Mouse (Mus musculus) G1E (cell line): ENCODE data around the gene Tlk2. TPM values are rescaled to one million over a fixed set of nuclear protein-coding genes. Genes with fewer than 3 reads are reported as not detected.

Source experiments
- ATAC-seq: 2 replicates; pipeline ENCODE4 v1.8.0; 2016; ENCODE audit warnings: mild to moderate bottlenecking; ENCODE audit not compliant: insufficient number of reproducible peaks, poor library complexity, low FRiP score, severe bottlenecking; ENCODE audit errors: extremely low read depth
- DNase-seq: peaks from one replicate; pipeline ENCODE4 v3.0.0; 2012; ENCODE audit warnings: low spot score
- H3K27me3 ChIP-seq: 2 replicates; pipeline ENCODE4 v1.6.1; 2012; ENCODE audit warnings: mild to moderate bottlenecking, low read length, inconsistent platforms; ENCODE audit not compliant: insufficient read depth
- H3K36me3 ChIP-seq: replicated peaks from 2 replicates; pipeline ENCODE3; 2012; ENCODE audit warnings: mild to moderate bottlenecking, inconsistent platforms
- H3K4me1 ChIP-seq: 2 replicates; pipeline ENCODE4 v1.6.1; 2012; ENCODE audit warnings: low read depth, low read length, inconsistent platforms, mixed read lengths; ENCODE audit not compliant: insufficient read depth
- H3K4me3 ChIP-seq: 2 replicates; pipeline ENCODE4 v1.5.1; 2012; ENCODE audit warnings: low read depth, mild to moderate bottlenecking, inconsistent platforms, low read length, moderate library complexity, mixed read lengths
- H3K9me3 ChIP-seq: replicated peaks from 2 replicates; pipeline ENCODE4 v1.6.1; 2012; ENCODE audit warnings: inconsistent platforms
- CTCF ChIP-seq: IDR thresholded peaks from 2 replicates; pipeline ENCODE4 v1.5.1; 2012; ENCODE audit warnings: low read depth, low read length, inconsistent platforms, mixed read lengths
- GATA1 ChIP-seq: IDR thresholded peaks from 2 replicates; pipeline ENCODE4 v1.6.1; 2012; ENCODE audit warnings: borderline replicate concordance, low read length, inconsistent platforms, mixed read lengths
- GATA2 ChIP-seq: IDR thresholded peaks from 2 replicates; pipeline ENCODE4 v1.6.1; 2012; ENCODE audit warnings: low read depth, low read length, inconsistent platforms, borderline replicate concordance
- POLR2AphosphoS5 ChIP-seq: IDR thresholded peaks from 2 replicates; pipeline ENCODE4 v1.6.1; 2012; ENCODE audit warnings: low read depth, low read length, inconsistent platforms; ENCODE audit not compliant: insufficient replicate concordance
- TAL1 ChIP-seq: conservative IDR thresholded peaks from 2 replicates; pipeline ENCODE4 v1.6.1; 2012; ENCODE audit warnings: low read depth, low read length, inconsistent platforms, mixed read lengths
- polyA plus RNA-seq: library from polyadenylated mRNA; stranded (reverse); fragments of >175 nt; gene quantifications from 2 replicates; pipeline ENCODE4 v1.2.3, GENCODE M21; 2012
- total RNA-seq, 2 experiments: library from RNA; stranded (forward) in 1 of 2; stranded (reverse) in 1 of 2; fragments of 200-1000 nt in 1 of 2; fragments of >200 nt in 1 of 2; fragmentation: Nextera tagmentation in 1 of 2; gene quantifications; 2 replicates each; pipeline ENCODE4 v1.2.3; 2014 to 2017

Gene Tlk2
- total and polyA plus RNA-seq, 3 experiments, result 20.4 to 187 (median 102) TPM

DNA sequence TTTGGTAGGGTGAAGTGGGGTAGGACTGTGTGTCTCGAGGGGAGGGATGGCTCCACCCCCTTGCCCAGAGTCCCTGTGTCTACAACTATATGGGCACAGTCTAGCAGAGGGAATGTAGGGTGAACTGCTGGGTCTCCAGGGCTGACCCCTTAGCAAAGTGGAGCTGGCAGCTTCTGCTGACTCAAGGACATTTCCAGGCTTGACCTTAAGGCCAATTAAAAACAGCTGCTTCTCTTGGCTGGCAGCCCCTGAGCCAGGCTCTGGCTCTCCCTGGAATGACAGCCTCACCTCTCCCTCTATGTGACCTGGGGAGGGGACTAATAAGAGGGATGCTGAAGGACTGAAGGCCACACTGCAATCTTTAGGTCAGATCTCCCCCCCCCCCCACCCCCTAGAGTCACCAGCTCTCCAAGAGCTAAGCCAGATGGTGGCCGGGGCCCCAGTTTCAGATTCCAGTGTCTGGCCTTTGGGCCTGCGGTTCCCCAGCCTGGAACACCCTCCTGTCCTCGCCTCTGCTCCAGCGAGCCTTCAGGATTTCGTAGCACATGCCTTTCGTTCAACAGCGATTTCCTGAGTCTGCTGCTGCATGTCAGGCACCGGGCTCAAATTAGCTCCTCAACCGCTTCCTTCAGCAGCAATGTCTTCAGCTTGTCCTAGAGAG, 134.5 kb downstream of the Tlk2 start:
- ATAC-seq, result no peak
- no peak overlapping the region for H3K4me3 ChIP-seq
- peaks cover 31% of the 10 kb centered on the region for H3K27me3 ChIP-seq
- H3K36me3 ChIP-seq, result no peaks in the 10 kb centered on the region
- no peaks in the 10 kb centered on the region for H3K9me3 ChIP-seq
- TF ChIP-seq POLR2AphosphoS5 (no peak), GATA1 (no peak), CTCF (no peak), TAL1 (no peak), GATA2 (no peak)
- H3K4me1 ChIP-seq, result no peaks in the 10 kb centered on the region
- no peak for DNase-seq

DNA sequence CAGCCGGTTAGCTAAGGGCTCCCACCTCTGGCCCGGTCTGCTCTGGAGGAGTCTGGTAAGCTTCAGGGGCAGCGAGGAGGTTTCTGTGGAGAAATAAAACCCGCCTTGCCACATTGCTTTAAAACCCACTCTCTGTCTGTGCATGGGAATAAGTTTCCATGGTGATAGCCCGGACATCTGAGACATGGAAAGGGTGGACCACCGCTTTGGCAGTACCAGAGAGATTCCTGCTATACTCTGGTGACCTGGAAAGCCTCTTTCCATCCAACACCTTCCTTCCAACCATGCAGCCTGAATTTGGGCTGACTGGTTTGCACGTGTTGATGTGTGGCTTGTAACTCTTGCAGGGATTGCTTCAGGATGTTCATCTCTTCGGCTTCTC, 135.0 kb downstream of the Tlk2 start:
- TF ChIP-seq GATA2 (no peak), GATA1 (no peak), CTCF (no peak), POLR2AphosphoS5 (no peak), TAL1 (no peak)
- DNase-seq (no peak), ATAC-seq (no peak)
- peaks cover 31% of the 10 kb centered on the region for H3K27me3 ChIP-seq
- H3K4me1 ChIP-seq, result no peaks in the 10 kb centered on the region
- no peaks in the 10 kb centered on the region for H3K36me3 ChIP-seq
- no peak overlapping the region for H3K4me3 ChIP-seq
- no peaks in the 10 kb centered on the region for H3K9me3 ChIP-seq

GRCm38 (mm10) chr11:105315296-105315695, 136.7 kb downstream of the Tlk2 start:
- H3K36me3 ChIP-seq, result no peaks in the 10 kb centered on the region
- no peaks in the 10 kb centered on the region for H3K4me1 ChIP-seq
- peaks cover 31% of the 10 kb centered on the region for H3K27me3 ChIP-seq
- DNase-seq, result no peak
- H3K4me3 ChIP-seq, result no peak overlapping the region
- ATAC-seq, result no peak
- no peaks in the 10 kb centered on the region for H3K9me3 ChIP-seq
- TF ChIP-seq CTCF (no peak), GATA2 (no peak), TAL1 (no peak), GATA1 (no peak), POLR2AphosphoS5 (no peak)

DNA sequence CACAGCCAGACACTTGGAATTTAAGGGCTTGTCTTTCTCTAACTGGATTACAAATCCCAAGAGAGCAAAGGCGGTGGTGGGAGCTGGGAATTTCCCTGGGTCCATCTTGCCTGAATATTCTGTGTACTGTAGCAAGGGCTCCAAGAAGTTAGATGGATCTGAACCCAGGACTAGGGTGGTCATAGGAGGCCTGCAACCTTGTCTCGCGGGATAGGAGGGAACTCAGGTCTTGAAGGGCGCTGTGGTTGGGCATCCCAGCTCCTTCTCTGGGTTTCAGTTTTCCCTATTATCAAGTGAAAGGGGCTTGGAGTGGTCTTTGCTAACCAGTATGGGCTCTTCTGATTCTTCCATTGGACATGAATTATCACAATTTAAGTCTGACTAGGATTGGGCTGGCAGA, 137.5 kb downstream of the Tlk2 start:
- Histone ChIP-seq H3K4me3 (no peak overlapping the region), H3K4me1 (no peaks in the 10 kb centered on the region), H3K36me3 (no peaks in the 10 kb centered on the region), H3K9me3 (no peaks in the 10 kb centered on the region), H3K27me3 (peaks cover 31% of the 10 kb centered on the region)
- TF ChIP-seq GATA1, result no peak
- TF ChIP-seq TAL1, result no peak
- no peak for TF ChIP-seq GATA2
- TF ChIP-seq CTCF, result no peak
- TF ChIP-seq POLR2AphosphoS5, result no peak
- no peak for ATAC-seq
- no peak for DNase-seq

DNA sequence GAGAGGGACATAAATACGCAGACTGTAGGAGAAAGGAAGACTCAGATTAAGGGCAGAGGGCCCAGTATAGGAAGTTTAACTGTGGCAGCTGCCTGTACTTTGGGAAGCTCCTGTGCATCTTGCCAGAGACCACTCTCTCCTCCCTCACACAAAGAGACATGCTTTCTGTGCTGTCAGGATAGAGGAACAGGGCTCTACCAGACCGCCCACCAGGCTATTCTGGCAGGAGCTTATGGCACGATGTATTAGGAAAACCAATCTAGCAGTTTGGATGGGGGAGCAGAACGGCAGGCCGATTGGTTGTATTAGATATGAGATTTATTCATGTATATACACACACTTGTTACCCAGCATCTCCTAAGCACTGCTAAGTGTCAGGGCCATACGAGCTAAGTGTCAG, 139.2 kb downstream of the Tlk2 start:
- Histone ChIP-seq H3K9me3 (no peaks in the 10 kb centered on the region), H3K36me3 (no peaks in the 10 kb centered on the region), H3K27me3 (peaks cover 19% of the 10 kb centered on the region), H3K4me3 (no peak overlapping the region), H3K4me1 (no peaks in the 10 kb centered on the region)
- ATAC-seq (no peak), DNase-seq (no peak)
- TF ChIP-seq POLR2AphosphoS5 (no peak), CTCF (no peak), GATA1 (no peak), GATA2 (no peak), TAL1 (no peak)

DNA sequence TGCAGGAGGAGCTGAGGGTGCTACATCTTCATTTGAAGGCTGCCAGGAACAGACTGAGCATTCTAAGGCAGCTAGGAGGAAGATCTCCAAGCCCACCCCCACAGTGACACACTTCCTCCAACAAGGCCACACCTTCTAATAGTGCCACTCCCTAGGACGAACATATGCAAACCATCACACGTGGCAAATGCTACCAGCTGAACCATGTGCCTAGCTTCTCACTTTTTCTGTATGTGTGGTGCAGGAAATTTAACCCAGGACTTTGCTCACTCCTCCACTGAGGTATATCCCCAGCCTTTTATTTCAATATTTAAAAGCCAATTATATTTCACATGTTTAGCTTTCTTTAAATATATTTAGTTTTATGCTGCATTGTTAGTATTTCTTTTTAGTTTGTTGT, 142.5 kb downstream of the Tlk2 start:
- H3K4me3 ChIP-seq, result no peak overlapping the region
- no peak for TF ChIP-seq CTCF
- no peak for TF ChIP-seq GATA2
- TF ChIP-seq GATA1, result no peak
- no peak for TF ChIP-seq POLR2AphosphoS5
- TF ChIP-seq TAL1, result no peak

More for the DNA sequence above, 142.5 kb downstream of the Tlk2 start:
- no peaks in the 10 kb centered on the region for H3K4me1 ChIP-seq
- H3K27me3 ChIP-seq, result peaks cover 13% of the 10 kb centered on the region
- no peaks in the 10 kb centered on the region for H3K9me3 ChIP-seq
- ATAC-seq, result no peak
- no peaks in the 10 kb centered on the region for H3K36me3 ChIP-seq
- no peak for DNase-seq
